Mouse (Mus musculus) C2C12 (cell line): ENCODE data around the gene Sfxn1. TPM values are rescaled to one million over a fixed set of nuclear protein-coding genes. Genes with fewer than 3 reads are reported as not detected.

Experiments
- H3K27me3 ChIP-seq: one replicate; pipeline ENCODE4 v1.6.1; 2011; ENCODE audit not compliant: control insufficient read depth, insufficient read depth, insufficient read length
- H3K36me3 ChIP-seq: one replicate; pipeline ENCODE4 v1.6.1; 2011; ENCODE audit not compliant: control insufficient read depth, insufficient read depth
- H3K4me3 ChIP-seq: one replicate; pipeline ENCODE4 v1.5.1; 2011; ENCODE audit warnings: mild to moderate bottlenecking, control low read depth; ENCODE audit not compliant: poor library complexity, insufficient read depth, severe bottlenecking
- H3K79me2 ChIP-seq: one replicate; pipeline ENCODE4 v1.6.1; 2011; ENCODE audit not compliant: control insufficient read depth, insufficient read depth
- H3K79me3 ChIP-seq: one replicate; pipeline ENCODE4 v1.6.1; 2011; ENCODE audit warnings: low read depth, control low read depth
- H3ac ChIP-seq: one replicate; pipeline ENCODE3; 2011; ENCODE audit warnings: low read depth; ENCODE audit not compliant: control insufficient read depth, insufficient read length
- CEBPB ChIP-seq: IDR thresholded peaks from one replicate; pipeline ENCODE4 v1.6.1; 2011; ENCODE audit warnings: low read depth, mild to moderate bottlenecking, control low read depth, moderate library complexity
- CTCF ChIP-seq: IDR thresholded peaks from one replicate; pipeline ENCODE4 v1.5.1; 2011; ENCODE audit not compliant: control insufficient read depth, insufficient read depth, insufficient read length
- FOSL1 ChIP-seq: IDR thresholded peaks from one replicate; pipeline ENCODE4 v1.8.0; 2011; ENCODE audit warnings: mild to moderate bottlenecking, low read length; ENCODE audit not compliant: poor library complexity, insufficient read depth, severe bottlenecking
- MAX ChIP-seq: IDR thresholded peaks from one replicate; pipeline ENCODE4 v1.6.1; 2011; ENCODE audit warnings: mild to moderate bottlenecking, control low read depth
- MYOD1 ChIP-seq: IDR thresholded peaks from one replicate; pipeline ENCODE4 v1.6.1; 2011; ENCODE audit warnings: low read depth; ENCODE audit not compliant: control insufficient read depth, insufficient read length
- MYOG ChIP-seq: IDR thresholded peaks from one replicate; pipeline ENCODE4 v1.6.1; 2011; ENCODE audit not compliant: control insufficient read depth, insufficient read length; ENCODE audit errors: extremely low read depth
- USF1 ChIP-seq: IDR thresholded peaks from one replicate; pipeline ENCODE4 v1.6.1; 2011; ENCODE audit warnings: low read depth, mild to moderate bottlenecking, control low read depth, moderate library complexity
- polyA plus RNA-seq: library from polyadenylated mRNA; unstranded; fragments of >200 nt; fragmentation: generic; extraction: Trizol; gene quantifications from one replicate; pipeline ENCODE4 v1.2.1, GENCODE M21; 2012; ENCODE audit warnings: missing spikeins

Sfxn1 gene
- polyA plus RNA-seq, 1 experiment = 21.1 TPM

DNA sequence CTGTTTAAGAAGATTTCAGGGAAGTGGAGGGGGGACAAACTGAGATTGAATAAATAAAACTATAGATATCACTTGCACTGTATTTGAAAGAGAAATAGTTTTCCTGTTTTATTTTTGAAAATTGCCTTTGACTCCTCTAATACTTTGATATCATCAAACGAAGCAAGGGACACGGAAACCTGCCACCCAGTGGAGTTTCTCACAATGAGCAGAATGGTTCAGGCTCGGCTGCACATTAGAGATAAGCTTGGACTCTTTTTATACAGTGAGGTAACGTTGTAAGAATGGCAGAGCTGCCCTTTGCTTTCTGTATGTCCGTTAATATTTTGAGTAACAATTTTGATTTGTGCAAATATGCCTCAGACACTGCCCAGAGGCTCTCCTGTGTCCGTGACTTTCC is 20.1 kb downstream of the Sfxn1 start:
- TF ChIP-seq MYOG (no peak), MAX (no peak), CEBPB (no peak)
- Histone ChIP-seq H3K79me2 (no peaks in the 10 kb centered on the region), H3K4me3 (no peak overlapping the region), H3K27me3 (no peaks in the 10 kb centered on the region), H3ac (no peak overlapping the region), H3K79me3 (no peaks in the 10 kb centered on the region), H3K36me3 (peaks cover 88% of the 10 kb centered on the region)

DNA sequence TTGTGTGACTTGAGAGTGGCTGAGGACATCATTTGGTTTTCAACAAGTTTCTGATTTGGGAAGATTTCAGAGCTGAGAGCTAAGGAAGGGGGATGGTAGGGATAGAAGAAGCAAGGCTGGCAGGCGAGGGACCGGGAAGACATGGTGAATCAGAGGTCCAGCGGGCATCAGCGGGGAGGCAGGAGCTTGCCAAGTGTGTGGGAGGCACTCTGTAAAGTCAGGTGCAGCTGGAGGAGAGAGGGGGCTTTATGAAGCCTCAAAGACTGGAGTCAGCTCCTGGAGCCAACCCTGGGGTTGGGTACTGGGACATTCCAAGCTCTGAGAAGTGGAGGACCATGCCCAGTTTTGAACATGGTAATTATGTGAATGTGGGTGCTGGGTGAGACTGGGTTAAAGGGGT is 22.7 kb downstream of the Sfxn1 start:
- no peaks in the 10 kb centered on the region for H3K79me3 ChIP-seq
- H3K79me2 ChIP-seq = no peaks in the 10 kb centered on the region
- peaks cover 79% of the 10 kb centered on the region for H3K36me3 ChIP-seq
- TF ChIP-seq MAX = no peak
- no peak for TF ChIP-seq CTCF
- no peak for TF ChIP-seq MYOD1
- TF ChIP-seq CEBPB = no peak
- no peak for TF ChIP-seq FOSL1
- no peak for TF ChIP-seq MYOG
- TF ChIP-seq USF1 = no peak
- no peak overlapping the region for H3ac ChIP-seq
- H3K27me3 ChIP-seq = no peaks in the 10 kb centered on the region
- H3K4me3 ChIP-seq = no peak overlapping the region

DNA sequence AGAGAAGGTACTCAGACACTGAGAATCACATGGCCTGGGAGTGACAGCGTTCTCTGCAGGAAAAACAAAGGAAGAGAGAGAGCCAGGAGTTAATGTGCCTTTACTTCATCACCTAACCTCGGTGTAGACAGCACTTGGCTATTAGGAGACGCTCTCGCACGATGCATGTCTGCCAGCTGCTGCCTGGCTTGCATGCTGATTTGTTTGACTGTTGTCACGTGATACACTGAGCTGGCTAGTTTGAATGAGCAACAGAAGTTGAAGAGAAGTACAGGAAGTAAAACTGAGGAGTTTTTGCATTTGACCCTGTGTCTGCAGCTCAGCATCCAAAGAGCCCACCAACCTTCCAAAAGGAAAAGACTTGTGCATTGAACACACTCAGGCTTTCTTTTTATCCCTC is 23.3 kb downstream of the Sfxn1 start:
- peaks cover 80% of the 10 kb centered on the region for H3K36me3 ChIP-seq
- no peaks in the 10 kb centered on the region for H3K27me3 ChIP-seq
- H3K79me2 ChIP-seq = no peaks in the 10 kb centered on the region
- H3ac ChIP-seq = no peak overlapping the region
- TF ChIP-seq MYOG = no peak
- TF ChIP-seq USF1 = peak; percentile 62
- no peaks in the 10 kb centered on the region for H3K79me3 ChIP-seq
- H3K4me3 ChIP-seq = no peak overlapping the region

DNA sequence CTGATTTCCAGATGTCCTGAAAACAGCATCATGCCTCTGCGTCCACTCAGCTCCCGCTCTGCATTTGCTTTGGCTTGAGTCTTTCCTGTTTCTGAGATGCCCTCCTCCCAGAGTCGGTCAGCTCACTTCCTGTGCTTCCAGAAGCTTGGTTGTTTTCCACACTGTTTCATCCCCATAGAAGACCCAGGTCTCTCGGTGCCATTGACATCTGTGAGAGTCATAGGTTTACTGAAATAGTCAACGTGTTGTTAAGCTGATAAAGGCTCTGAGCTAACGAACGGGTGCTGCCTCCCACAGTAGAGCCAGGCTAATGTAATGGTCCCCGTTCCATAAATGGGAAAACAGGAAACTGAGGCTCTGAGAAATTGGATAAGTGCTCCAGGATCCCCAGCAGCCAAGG is 24.1 kb downstream of the Sfxn1 start:
- Histone ChIP-seq H3K36me3 (peaks cover 79% of the 10 kb centered on the region), H3K4me3 (no peak overlapping the region), H3K79me2 (no peaks in the 10 kb centered on the region), H3ac (no peak overlapping the region), H3K79me3 (no peaks in the 10 kb centered on the region), H3K27me3 (no peaks in the 10 kb centered on the region)
- TF ChIP-seq MYOD1 = no peak
- TF ChIP-seq CTCF = no peak
- no peak for TF ChIP-seq MYOG
- TF ChIP-seq CEBPB = no peak
- no peak for TF ChIP-seq USF1

DNA sequence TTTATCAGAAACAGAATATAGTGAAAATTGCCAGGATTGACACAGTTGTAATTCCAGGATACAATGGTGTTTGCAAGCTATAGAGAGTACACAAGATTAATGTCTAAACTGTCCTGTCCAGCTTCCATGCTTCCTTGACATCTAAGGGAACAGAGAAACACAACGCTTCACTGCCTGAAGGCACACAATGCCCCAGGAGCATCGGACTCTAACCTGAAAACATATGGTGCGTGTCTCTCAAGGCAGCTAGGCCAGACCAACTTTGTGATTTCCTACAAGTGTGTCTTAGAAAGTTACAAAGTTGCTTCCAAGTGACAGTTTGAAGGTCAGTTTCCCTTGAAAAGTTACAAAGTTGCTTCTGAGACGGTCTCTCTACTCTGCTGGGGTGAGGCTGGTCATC is 25.6 kb downstream of the Sfxn1 start:
- TF ChIP-seq CEBPB = no peak
- no peak for TF ChIP-seq MYOD1
- TF ChIP-seq FOSL1 = no peak
- TF ChIP-seq MAX = no peak
- no peak for TF ChIP-seq CTCF
- no peak for TF ChIP-seq MYOG
- H3K79me2 ChIP-seq = no peaks in the 10 kb centered on the region
- H3ac ChIP-seq = no peak overlapping the region
- no peaks in the 10 kb centered on the region for H3K79me3 ChIP-seq
- no peaks in the 10 kb centered on the region for H3K27me3 ChIP-seq
- no peak overlapping the region for H3K4me3 ChIP-seq
- H3K36me3 ChIP-seq = peaks cover 66% of the 10 kb centered on the region

DNA sequence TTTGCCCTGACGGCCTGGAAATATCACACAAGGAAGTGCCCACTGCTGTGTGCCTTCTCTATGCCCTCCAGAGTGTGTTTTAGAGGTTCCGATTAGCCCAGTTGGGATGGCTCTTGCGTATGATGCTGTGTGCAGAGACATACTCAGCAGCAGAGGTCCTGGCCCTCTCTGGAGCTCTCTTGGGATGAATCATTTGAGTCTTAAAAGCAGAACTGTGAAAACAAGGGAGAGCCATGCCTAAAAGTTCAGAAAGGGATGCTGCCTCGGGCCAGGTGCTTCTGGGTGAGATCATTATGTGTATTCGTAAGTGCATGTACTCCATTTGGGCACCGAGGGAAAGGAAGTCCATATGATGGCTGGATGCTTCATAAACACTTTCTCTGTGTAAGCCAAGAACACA is 26.1 kb downstream of the Sfxn1 start:
- Histone ChIP-seq H3ac (no peak overlapping the region), H3K27me3 (no peaks in the 10 kb centered on the region), H3K79me3 (no peaks in the 10 kb centered on the region), H3K79me2 (no peaks in the 10 kb centered on the region), H3K36me3 (peaks cover 65% of the 10 kb centered on the region), H3K4me3 (no peak overlapping the region)
- TF ChIP-seq MYOG = no peak
- no peak for TF ChIP-seq CTCF
- no peak for TF ChIP-seq MYOD1
- no peak for TF ChIP-seq USF1
- TF ChIP-seq CEBPB = no peak
